Mouse (Mus musculus) splenic B cell, adult 2 months (primary cell): ENCODE results near the gene Rdh12.

Experiments used
- DNase-seq: peaks from one replicate; pipeline ENCODE4 v3.0.0-alpha.2; 2011; ENCODE audit warnings: low read depth, low spot score
- H3K27me3 ChIP-seq: 2 replicates; pipeline ENCODE4 v1.6.1; 2012; ENCODE audit warnings: mild to moderate bottlenecking, low read length, moderate library complexity, mixed read lengths; ENCODE audit not compliant: control insufficient read depth, poor library complexity, insufficient read depth, severe bottlenecking
- H3K36me3 ChIP-seq: 2 replicates; pipeline ENCODE4 v1.6.1; 2012; ENCODE audit warnings: mild to moderate bottlenecking, low read length, moderate library complexity, mixed read lengths; ENCODE audit not compliant: control insufficient read depth, poor library complexity, insufficient read depth, severe bottlenecking

Rdh12 gene

DNA sequence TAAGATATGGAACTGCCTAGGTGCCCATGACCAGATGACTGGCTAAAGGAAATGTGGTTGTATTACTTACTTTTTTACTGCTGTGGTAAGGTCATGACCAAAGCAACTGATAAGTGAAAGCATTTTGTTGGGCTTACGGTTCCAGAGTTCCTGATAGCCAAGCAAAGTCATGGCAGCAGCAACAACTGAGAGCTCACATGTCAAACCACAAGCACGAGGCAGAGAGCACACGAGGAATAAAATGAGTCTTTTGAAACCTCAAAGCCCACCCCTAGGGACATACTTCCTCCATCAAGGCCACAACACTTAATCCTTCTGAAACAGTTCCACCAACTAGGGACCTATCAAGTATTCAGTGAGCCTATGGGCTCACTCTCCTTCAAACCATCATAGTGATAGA, 6.8 kb upstream of the Rdh12 start:
- Histone ChIP-seq H3K27me3 (no peaks in the 10 kb centered on the region), H3K36me3 (no peaks in the 10 kb centered on the region)
- no peak for DNase-seq

DNA sequence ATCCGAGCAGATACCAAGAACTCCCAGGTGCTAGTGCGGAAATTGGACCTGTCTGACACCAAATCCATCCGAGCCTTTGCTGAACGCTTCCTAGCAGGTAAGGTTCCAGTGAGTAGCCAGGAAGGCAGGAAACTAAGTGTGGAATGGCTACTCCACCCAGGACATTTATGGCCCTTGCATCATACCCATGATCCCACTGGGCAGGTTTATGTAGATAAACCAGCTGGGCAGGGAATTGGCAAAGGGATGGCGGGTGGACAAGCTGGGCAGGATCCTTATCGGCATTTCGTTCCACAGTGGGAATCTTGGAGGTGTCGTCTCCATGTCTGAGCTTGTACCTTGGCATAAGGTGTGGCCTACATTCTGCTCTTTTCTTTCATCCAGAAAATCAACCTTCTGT, 2.7 kb downstream of the Rdh12 start:
- Histone ChIP-seq H3K27me3 (no peaks in the 10 kb centered on the region), H3K36me3 (peaks cover 2% of the 10 kb centered on the region; the same call in 1 of the 2 replicates)
- no peak for DNase-seq

- Histone ChIP-seq H3K27me3 (no peaks in the 10 kb centered on the region), H3K36me3 (peaks cover 10% of the 10 kb centered on the region; the same call in 1 of the 2 replicates)
- no peak for DNase-seq
These were observed 8.8 kb downstream of the Rdh12 start for GRCm38 (mm10) chr12:79217511-79217910.

DNA sequence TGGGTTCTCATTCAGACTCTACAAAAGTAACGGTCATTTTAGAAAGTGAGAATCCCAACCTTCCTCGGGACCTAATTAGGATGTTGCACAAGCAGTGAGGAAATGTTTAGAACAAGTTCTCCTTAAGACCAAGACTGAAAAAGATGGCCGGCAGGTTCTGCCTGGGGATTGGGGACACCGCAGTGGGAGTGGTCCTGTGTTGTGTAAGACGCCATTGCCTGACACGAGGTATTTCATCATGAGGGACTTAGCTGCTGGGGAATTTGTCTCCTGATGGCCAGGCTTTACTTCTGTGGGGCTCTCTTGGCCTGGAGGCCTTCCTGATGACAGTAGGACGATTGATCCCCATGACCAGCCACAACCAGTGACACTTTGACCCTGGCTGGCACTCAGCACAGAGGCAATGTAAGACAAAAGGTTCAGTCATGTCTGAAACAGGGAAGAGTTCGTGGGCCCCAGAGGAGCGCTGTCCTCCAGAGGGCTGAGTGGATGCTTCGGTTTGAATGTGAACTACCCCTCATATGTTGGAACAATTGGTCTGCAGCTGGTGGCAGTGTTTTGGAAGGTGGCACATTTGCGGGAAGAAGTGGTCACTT, 26.9 kb downstream of the Rdh12 start:
- DNase-seq = no peak
- Histone ChIP-seq H3K27me3 (no peaks in the 10 kb centered on the region), H3K36me3 (peaks cover 21% of the 10 kb centered on the region)

DNA sequence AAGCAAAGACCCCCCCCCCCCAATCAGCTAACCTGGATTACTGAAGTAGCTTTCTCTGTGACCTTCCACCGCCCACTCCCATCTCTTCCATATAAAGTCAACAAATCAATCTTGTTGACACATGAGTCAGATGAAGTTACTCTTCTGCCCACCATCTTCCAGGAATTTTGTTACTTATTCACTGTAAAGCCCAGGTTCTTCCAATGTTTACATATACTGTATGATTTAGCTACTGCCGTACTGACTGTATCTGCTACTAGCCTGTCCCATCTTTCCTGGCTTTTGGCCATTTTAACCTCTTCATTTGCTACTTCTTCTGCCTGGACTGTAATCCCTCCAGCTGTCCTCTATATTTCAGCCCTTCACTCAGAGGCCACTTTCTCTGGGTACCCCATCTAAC, 33.3 kb downstream of the Rdh12 start:
- no peak for DNase-seq
- Histone ChIP-seq H3K27me3 (no peaks in the 10 kb centered on the region), H3K36me3 (peaks cover 16% of the 10 kb centered on the region)

DNA sequence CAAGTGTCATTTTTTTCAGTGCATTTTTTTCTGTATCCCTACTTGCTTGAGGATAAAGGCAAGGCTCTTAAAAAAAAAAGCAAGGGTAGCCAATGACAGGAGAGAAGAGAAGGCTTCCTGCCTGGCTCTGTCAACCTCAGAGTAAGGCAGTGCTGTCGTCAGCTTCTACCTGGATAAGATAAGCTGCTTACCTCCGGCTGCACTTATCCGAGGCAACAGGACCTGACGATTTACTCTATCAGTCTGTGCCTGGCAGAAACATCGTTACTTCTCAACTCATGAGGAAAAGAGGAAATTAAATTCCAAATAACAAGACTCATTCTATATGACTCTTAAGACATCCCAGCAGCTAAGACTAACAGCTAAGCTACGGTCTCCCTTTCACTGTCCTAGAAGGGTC, 34.2 kb downstream of the Rdh12 start:
- Histone ChIP-seq H3K27me3 (no peaks in the 10 kb centered on the region), H3K36me3 (peaks cover 8% of the 10 kb centered on the region)
- DNase-seq = no peak

GRCm38 (mm10) chr12:79248110-79248509, 39.4 kb downstream of the Rdh12 start:
- DNase-seq = no peak
- Histone ChIP-seq H3K27me3 (no peaks in the 10 kb centered on the region), H3K36me3 (peaks cover 14% of the 10 kb centered on the region)

DNA sequence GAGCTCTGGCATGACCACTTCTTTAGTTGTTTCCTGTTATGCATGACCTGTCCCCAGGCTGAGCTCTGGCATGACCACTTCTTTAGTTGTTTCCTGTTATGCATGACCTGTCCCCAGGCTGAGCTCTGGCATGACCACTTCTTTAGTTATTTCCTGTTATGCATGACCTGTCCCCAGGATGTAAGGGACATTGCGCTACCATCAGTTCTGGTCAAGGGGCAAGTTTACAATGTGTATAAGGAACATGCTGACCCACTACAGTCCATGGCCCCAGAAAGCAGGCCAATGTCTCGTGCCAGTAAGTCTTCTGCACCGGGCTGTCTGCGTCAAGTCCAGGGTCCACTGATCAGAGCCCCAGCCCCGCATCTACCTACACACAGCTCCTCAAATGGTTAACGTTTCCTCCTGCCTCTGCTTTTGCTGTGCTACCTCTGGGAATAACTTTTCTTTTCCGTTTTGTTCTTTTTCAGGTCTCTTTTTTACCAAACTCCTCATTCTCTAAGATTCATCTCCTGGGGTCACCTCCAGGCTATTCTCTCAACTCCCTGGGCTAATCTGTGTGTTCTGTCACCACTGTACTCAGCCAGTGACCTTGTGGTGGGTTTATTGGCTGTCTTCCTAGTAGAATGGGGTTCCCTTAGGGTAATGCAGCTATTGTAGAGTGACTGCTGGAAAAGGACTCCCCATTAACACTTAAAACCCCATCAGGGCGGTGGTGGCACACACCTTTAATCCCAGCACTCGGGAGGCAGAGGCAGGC, 44.8 kb downstream of the Rdh12 start:
- peaks cover 17% of the 10 kb centered on the region for H3K36me3 ChIP-seq
- peak; percentile 55 for DNase-seq
- no peaks in the 10 kb centered on the region for H3K27me3 ChIP-seq

- Histone ChIP-seq H3K36me3 (peaks cover 15% of the 10 kb centered on the region), H3K27me3 (no peaks in the 10 kb centered on the region)
- DNase-seq = no peak
These were observed 46.3 kb downstream of the Rdh12 start for GRCm38 (mm10) chr12:79254975-79255374.

DNA sequence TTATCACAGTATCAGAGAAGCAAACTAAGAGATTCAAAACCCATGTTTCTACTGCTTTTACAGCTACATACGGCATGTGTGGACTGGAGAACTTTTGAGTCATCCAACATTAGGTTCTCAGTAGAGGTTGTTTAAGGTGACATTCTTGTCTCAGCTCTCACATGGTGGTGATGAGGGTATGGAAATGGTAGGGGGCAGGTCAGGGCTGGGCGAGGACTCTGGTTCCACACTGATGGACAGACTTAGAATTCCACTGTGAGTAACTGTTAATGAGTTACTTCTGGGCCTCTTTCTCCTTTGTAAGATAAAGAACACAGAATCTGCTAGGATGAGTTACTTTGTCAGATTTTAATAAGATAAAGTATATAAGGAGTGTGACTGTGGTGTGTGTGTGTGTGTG, 51.4 kb downstream of the Rdh12 start:
- DNase-seq = no peak

DNA sequence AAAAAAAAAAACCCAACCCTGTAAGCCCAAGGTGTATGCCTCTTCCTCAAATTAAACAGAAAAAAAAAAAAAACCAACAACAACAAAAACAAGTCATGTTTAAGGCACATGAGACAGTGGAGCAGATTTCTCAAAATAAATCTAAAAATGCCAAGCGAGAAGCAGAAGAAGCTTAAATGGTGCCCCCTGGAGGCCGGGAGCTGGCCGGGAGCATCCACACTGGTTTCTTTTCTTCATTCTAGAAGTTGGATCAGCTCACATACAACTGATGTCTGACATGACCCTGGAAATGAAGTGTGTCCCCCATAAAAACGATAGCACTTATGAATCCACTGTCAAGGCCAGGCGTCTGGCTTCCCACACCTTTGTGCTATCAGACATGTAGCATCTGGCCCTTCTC, 52.3 kb downstream of the Rdh12 start:
- peak; percentile 59 for DNase-seq
- H3K27me3 ChIP-seq = no peaks in the 10 kb centered on the region

More for the DNA sequence above, 51.4 kb downstream of the Rdh12 start:
- Histone ChIP-seq H3K36me3 (peaks cover 16% of the 10 kb centered on the region), H3K27me3 (no peaks in the 10 kb centered on the region)

More for the DNA sequence above, 52.3 kb downstream of the Rdh12 start:
- peaks cover 14% of the 10 kb centered on the region for H3K36me3 ChIP-seq
